Mouse (Mus musculus): ENCODE measurements around the gene D430041D05Rik. TPM values are rescaled to one million over a fixed set of nuclear protein-coding genes. Genes with fewer than 3 reads are reported as not detected.

The D430041D05Rik gene
- polyA plus RNA-seq, 1 experiment from 2014 or later, result 0.97 TPM

DNA sequence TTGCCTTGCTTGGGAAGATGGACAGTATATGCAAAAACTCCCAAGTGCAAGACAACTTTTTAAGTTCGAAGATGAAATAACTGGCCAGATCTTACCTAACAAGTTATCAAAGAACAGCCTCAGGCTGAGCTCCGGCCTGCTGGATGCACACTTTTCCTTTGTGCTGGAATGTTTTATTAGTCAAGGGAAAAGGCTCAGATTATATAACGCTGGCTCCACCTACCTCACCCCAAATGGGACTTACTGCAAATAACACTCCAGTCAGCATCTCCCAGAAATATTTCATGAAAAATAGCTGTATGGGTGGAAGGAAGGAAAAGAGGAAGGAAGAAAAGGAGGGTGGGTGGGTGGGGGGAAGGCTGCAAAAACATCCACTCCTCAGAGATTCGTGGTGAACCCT is 54.3 kb downstream of the D430041D05Rik start:
- no peak overlapping the region for H3K4me3 ChIP-seq (ENCODE audit: low read depth, low read length)
- no peaks in the 10 kb centered on the region for H3K9me3 ChIP-seq (ENCODE audit: control insufficient read depth, low read length)
- H3K4me1 ChIP-seq (ENCODE audit: control insufficient read depth, insufficient read depth, low read length), result no peaks in the 10 kb centered on the region
- ATAC-seq (ENCODE audit: insufficient number of reproducible peaks, low FRiP score, low TSS enrichment, low read depth) (no peak), DNase-seq (ENCODE audit: low spot score) (no peak)
- no peak overlapping the region for H3K9ac ChIP-seq (ENCODE audit: low read length)
- H3K27ac ChIP-seq (replicated peaks; ENCODE audit: low read depth, low read length), result no peak overlapping the region
- H3K27me3 ChIP-seq (ENCODE audit: control insufficient read depth, insufficient read depth, low read length), result no peaks in the 10 kb centered on the region
- H3K4me2 ChIP-seq (ENCODE audit: low read depth, severe bottlenecking), result no peak overlapping the region
- no peaks in the 10 kb centered on the region for H3K36me3 ChIP-seq (ENCODE audit: control insufficient read depth, insufficient read depth, low read length)
- WGBS, result 90% methylated on average over 4 of the region's 4 CpGs

GRCm38 (mm10) chr2:104354117-104354516 is 56.7 kb downstream of the D430041D05Rik start:
- DNase-seq (ENCODE audit: low spot score), result no peak
- no peak overlapping the region for H3K9ac ChIP-seq (ENCODE audit: low read length)
- H3K4me1 ChIP-seq (ENCODE audit: control insufficient read depth, insufficient read depth, low read length), result no peaks in the 10 kb centered on the region
- H3K36me3 ChIP-seq (ENCODE audit: control insufficient read depth, insufficient read depth, low read length), result no peaks in the 10 kb centered on the region
- no peak overlapping the region for H3K4me3 ChIP-seq (ENCODE audit: low read depth, low read length)
- no peak for ATAC-seq (ENCODE audit: insufficient number of reproducible peaks, low FRiP score, low TSS enrichment, low read depth)
- H3K27me3 ChIP-seq (ENCODE audit: control insufficient read depth, insufficient read depth, low read length), result no peaks in the 10 kb centered on the region
- H3K27ac ChIP-seq (replicated peaks; ENCODE audit: low read depth, low read length), result no peak overlapping the region
- no peaks in the 10 kb centered on the region for H3K9me3 ChIP-seq (ENCODE audit: control insufficient read depth, low read length)
- no peak overlapping the region for H3K4me2 ChIP-seq (ENCODE audit: low read depth, severe bottlenecking)

GRCm38 (mm10) chr2:104352204-104352493 is 58.7 kb downstream of the D430041D05Rik start:
- DNase-seq (ENCODE audit: low spot score) (no peak), ATAC-seq (ENCODE audit: insufficient number of reproducible peaks, low FRiP score, low TSS enrichment, low read depth) (no peak)
- H3K9ac ChIP-seq (ENCODE audit: low read length), result no peak overlapping the region
- 94% methylated on average over 1 of the region's 1 CpGs for WGBS
- no peaks in the 10 kb centered on the region for H3K9me3 ChIP-seq (ENCODE audit: control insufficient read depth, low read length)
- H3K4me3 ChIP-seq (ENCODE audit: low read depth, low read length), result no peak overlapping the region
- no peaks in the 10 kb centered on the region for H3K4me1 ChIP-seq (ENCODE audit: control insufficient read depth, insufficient read depth, low read length)
- H3K36me3 ChIP-seq (ENCODE audit: control insufficient read depth, insufficient read depth, low read length), result no peaks in the 10 kb centered on the region
- no peak overlapping the region for H3K27ac ChIP-seq (replicated peaks; ENCODE audit: low read depth, low read length)
- no peak overlapping the region for H3K4me2 ChIP-seq (ENCODE audit: low read depth, severe bottlenecking)
- H3K27me3 ChIP-seq (ENCODE audit: control insufficient read depth, insufficient read depth, low read length), result no peaks in the 10 kb centered on the region

- ATAC-seq (ENCODE audit: insufficient number of reproducible peaks, low FRiP score, low TSS enrichment, low read depth), result no peak
- H3K4me1 ChIP-seq (ENCODE audit: control insufficient read depth, insufficient read depth, low read length), result no peaks in the 10 kb centered on the region
- no peak overlapping the region for H3K4me3 ChIP-seq (ENCODE audit: low read depth, low read length)
- WGBS, result 83% methylated on average over 13 of the region's 13 CpGs
- no peak for DNase-seq (ENCODE audit: low spot score)
- H3K9ac ChIP-seq (ENCODE audit: low read length), result no peak overlapping the region
- H3K27ac ChIP-seq (replicated peaks; ENCODE audit: low read depth, low read length), result no peak overlapping the region
- no peaks in the 10 kb centered on the region for H3K9me3 ChIP-seq (ENCODE audit: control insufficient read depth, low read length)
- H3K36me3 ChIP-seq (ENCODE audit: control insufficient read depth, insufficient read depth, low read length), result no peaks in the 10 kb centered on the region
- no peaks in the 10 kb centered on the region for H3K27me3 ChIP-seq (ENCODE audit: control insufficient read depth, insufficient read depth, low read length)
- H3K4me2 ChIP-seq (ENCODE audit: low read depth, severe bottlenecking), result no peak overlapping the region
Measured at GRCm38 (mm10) chr2:104351415-104352203, 59.2 kb downstream of the D430041D05Rik start.

- ATAC-seq (ENCODE audit: insufficient number of reproducible peaks, low FRiP score, low TSS enrichment, low read depth) (no peak), DNase-seq (ENCODE audit: low spot score) (no peak)
- Histone ChIP-seq H3K27me3 (ENCODE audit: control insufficient read depth, insufficient read depth, low read length) (no peaks in the 10 kb centered on the region), H3K9me3 (ENCODE audit: control insufficient read depth, low read length) (no peaks in the 10 kb centered on the region), H3K4me3 (ENCODE audit: low read depth, low read length) (no peak overlapping the region), H3K36me3 (ENCODE audit: control insufficient read depth, insufficient read depth, low read length) (no peaks in the 10 kb centered on the region), H3K4me2 (ENCODE audit: low read depth, severe bottlenecking) (no peak overlapping the region), H3K4me1 (ENCODE audit: control insufficient read depth, insufficient read depth, low read length) (peaks cover 8% of the 10 kb centered on the region; the same call in 1 of the 2 replicates), H3K27ac (replicated peaks; ENCODE audit: low read depth, low read length) (no peak overlapping the region), H3K9ac (ENCODE audit: low read length) (no peak overlapping the region)
Measured at GRCm38 (mm10) chr2:104337619-104338018, 73.2 kb downstream of the D430041D05Rik start.

DNA sequence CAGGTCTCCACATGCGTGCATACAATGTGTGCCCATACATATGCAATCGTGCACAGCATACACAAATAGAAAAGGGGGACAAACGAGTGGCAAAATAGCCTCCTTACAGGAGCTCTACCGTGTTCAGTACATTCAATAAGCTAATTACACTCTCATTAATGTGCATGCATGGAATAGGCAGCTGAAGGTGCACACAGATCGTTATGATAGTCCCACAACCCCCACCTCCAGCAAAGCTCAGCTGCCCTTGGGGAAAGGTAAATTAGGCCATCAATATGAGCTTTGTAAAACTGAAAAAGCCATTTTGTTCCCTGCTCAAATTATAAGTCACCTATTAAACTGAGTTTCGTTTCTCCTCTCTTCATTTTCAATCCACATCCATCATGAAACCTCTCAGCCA is 75.0 kb downstream of the D430041D05Rik start:
- Histone ChIP-seq H3K9me3 (ENCODE audit: control insufficient read depth, low read length) (no peaks in the 10 kb centered on the region), H3K4me1 (ENCODE audit: control insufficient read depth, insufficient read depth, low read length) (peaks cover 8% of the 10 kb centered on the region; the same call in 1 of the 2 replicates), H3K4me3 (ENCODE audit: low read depth, low read length) (no peak overlapping the region), H3K27me3 (ENCODE audit: control insufficient read depth, insufficient read depth, low read length) (no peaks in the 10 kb centered on the region), H3K4me2 (ENCODE audit: low read depth, severe bottlenecking) (no peak overlapping the region), H3K36me3 (ENCODE audit: control insufficient read depth, insufficient read depth, low read length) (no peaks in the 10 kb centered on the region), H3K27ac (replicated peaks; ENCODE audit: low read depth, low read length) (no peak overlapping the region), H3K9ac (ENCODE audit: low read length) (no peak overlapping the region)
- DNase-seq (ENCODE audit: low spot score) (no peak), ATAC-seq (ENCODE audit: insufficient number of reproducible peaks, low FRiP score, low TSS enrichment, low read depth) (no peak)
- 56% methylated on average over 6 of the region's 6 CpGs for WGBS

- Histone ChIP-seq H3K9me3 (ENCODE audit: control insufficient read depth, low read length) (no peaks in the 10 kb centered on the region), H3K4me2 (ENCODE audit: low read depth, severe bottlenecking) (no peak overlapping the region), H3K4me3 (ENCODE audit: low read depth, low read length) (no peak overlapping the region), H3K27me3 (ENCODE audit: control insufficient read depth, insufficient read depth, low read length) (no peaks in the 10 kb centered on the region), H3K9ac (ENCODE audit: low read length) (no peak overlapping the region), H3K27ac (replicated peaks; ENCODE audit: low read depth, low read length) (no peak overlapping the region), H3K36me3 (ENCODE audit: control insufficient read depth, insufficient read depth, low read length) (no peaks in the 10 kb centered on the region), H3K4me1 (ENCODE audit: control insufficient read depth, insufficient read depth, low read length) (peaks cover 8% of the 10 kb centered on the region; the same call in 1 of the 2 replicates)
- ATAC-seq (ENCODE audit: insufficient number of reproducible peaks, low FRiP score, low TSS enrichment, low read depth) (no peak), DNase-seq (ENCODE audit: low spot score) (no peak)
- 75% methylated on average over 5 of the region's 5 CpGs for WGBS
Measured at GRCm38 (mm10) chr2:104333952-104334351, 76.9 kb downstream of the D430041D05Rik start.

DNA sequence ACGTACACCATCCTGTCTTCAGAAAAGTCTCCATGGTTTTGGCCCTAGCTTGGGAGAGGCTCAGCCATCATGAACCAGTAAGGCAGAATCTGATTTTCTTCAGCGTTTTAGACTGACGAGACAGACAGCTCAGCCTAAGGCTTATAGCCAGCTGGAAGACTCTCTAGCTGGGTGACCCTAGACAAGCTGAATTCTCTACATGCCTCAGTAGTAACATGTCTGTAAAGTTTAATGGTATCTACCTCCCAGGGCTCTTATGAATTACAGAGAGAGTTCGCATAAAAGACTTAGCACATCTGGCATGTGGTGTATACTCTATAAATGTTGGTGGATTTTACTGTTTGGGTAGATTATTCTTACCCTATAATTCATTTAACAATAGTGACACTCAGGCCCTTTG is 78.1 kb downstream of the D430041D05Rik start:
- no peaks in the 10 kb centered on the region for H3K9me3 ChIP-seq (ENCODE audit: control insufficient read depth, low read length)
- H3K4me2 ChIP-seq (ENCODE audit: low read depth, severe bottlenecking), result no peak overlapping the region
- H3K4me1 ChIP-seq (ENCODE audit: control insufficient read depth, insufficient read depth, low read length), result peaks cover 8% of the 10 kb centered on the region; the same call in 1 of the 2 replicates
- H3K27ac ChIP-seq (replicated peaks; ENCODE audit: low read depth, low read length), result no peak overlapping the region
- ATAC-seq (ENCODE audit: insufficient number of reproducible peaks, low FRiP score, low TSS enrichment, low read depth) (no peak), DNase-seq (ENCODE audit: low spot score) (no peak)
- H3K9ac ChIP-seq (ENCODE audit: low read length), result no peak overlapping the region
- WGBS, result 73% methylated on average over 4 of the region's 4 CpGs
- no peaks in the 10 kb centered on the region for H3K27me3 ChIP-seq (ENCODE audit: control insufficient read depth, insufficient read depth, low read length)
- H3K36me3 ChIP-seq (ENCODE audit: control insufficient read depth, insufficient read depth, low read length), result no peaks in the 10 kb centered on the region
- no peak overlapping the region for H3K4me3 ChIP-seq (ENCODE audit: low read depth, low read length)

GRCm38 (mm10) chr2:104331261-104331660 is 79.6 kb downstream of the D430041D05Rik start:
- Histone ChIP-seq H3K4me1 (ENCODE audit: control insufficient read depth, insufficient read depth, low read length) (peaks cover 8% of the 10 kb centered on the region; the same call in 1 of the 2 replicates), H3K36me3 (ENCODE audit: control insufficient read depth, insufficient read depth, low read length) (no peaks in the 10 kb centered on the region), H3K9ac (ENCODE audit: low read length) (no peak overlapping the region), H3K9me3 (ENCODE audit: control insufficient read depth, low read length) (no peaks in the 10 kb centered on the region), H3K4me3 (ENCODE audit: low read depth, low read length) (no peak overlapping the region), H3K4me2 (ENCODE audit: low read depth, severe bottlenecking) (no peak overlapping the region), H3K27ac (replicated peaks; ENCODE audit: low read depth, low read length) (no peak overlapping the region), H3K27me3 (ENCODE audit: control insufficient read depth, insufficient read depth, low read length) (no peaks in the 10 kb centered on the region)
- 88% methylated on average over 6 of the region's 6 CpGs for WGBS
- ATAC-seq (ENCODE audit: insufficient number of reproducible peaks, low FRiP score, low TSS enrichment, low read depth) (no peak), DNase-seq (ENCODE audit: low spot score) (no peak)
